Mouse (Mus musculus) stomach, postnatal 0 days (tissue): ENCODE data around the gene 9230112D13Rik. TPM values are rescaled to one million over a fixed set of nuclear protein-coding genes. Genes with fewer than 3 reads are reported as not detected.

Source experiments
- ATAC-seq: fragments of 200-750 bp; cut with Nextera tagmentation; 2 replicates; pipeline ENCODE4 v1.8.0; 2017; ENCODE audit not compliant: low FRiP score, low TSS enrichment
- DNase-seq: peaks from one replicate; pipeline ENCODE4 v3.0.0-alpha.2; 2016; ENCODE audit warnings: low spot score
- H3K27ac ChIP-seq: fragments of 300-500 bp; sonication (generic); replicated peaks from 2 replicates; pipeline ENCODE4 v1.5.1; 2014; ENCODE audit warnings: mild to moderate bottlenecking, control low read depth
- H3K27me3 ChIP-seq: fragments of 300-500 bp; sonication (generic); 2 replicates; pipeline ENCODE4 v1.6.1; 2014; ENCODE audit warnings: low read length; ENCODE audit not compliant: control insufficient read depth, insufficient read depth
- H3K36me3 ChIP-seq: fragments of 300-500 bp; sonication (generic); 2 replicates; pipeline ENCODE4 v1.6.1; 2014; ENCODE audit warnings: low read length, mixed read lengths; ENCODE audit not compliant: control insufficient read depth, insufficient read depth
- H3K4me1 ChIP-seq: fragments of 300-500 bp; sonication (generic); replicated peaks from 2 replicates; pipeline ENCODE4 v1.6.1; 2014; ENCODE audit warnings: antibody characterized with exemption; ENCODE audit not compliant: control insufficient read depth, insufficient read depth
- H3K4me2 ChIP-seq: fragments of 300-500 bp; sonication (generic); replicated peaks from 2 replicates; pipeline ENCODE4 v1.6.1; 2014; ENCODE audit warnings: low read depth, mild to moderate bottlenecking, control low read depth, moderate library complexity
- H3K4me3 ChIP-seq: fragments of 300-500 bp; sonication (generic); 2 replicates; pipeline ENCODE4 v1.5.1; 2014; ENCODE audit warnings: low read depth, low read length, control low read depth
- H3K9ac ChIP-seq: fragments of 300-500 bp; sonication (generic); 2 replicates; pipeline ENCODE4 v1.6.1; 2014; ENCODE audit warnings: mild to moderate bottlenecking, low read length, control low read depth, mixed read lengths
- H3K9me3 ChIP-seq: fragments of 300-500 bp; sonication (generic); 2 replicates; pipeline ENCODE4 v1.6.1; 2016; ENCODE audit warnings: low read length; ENCODE audit not compliant: control insufficient read depth
- CTCF ChIP-seq: IDR thresholded peaks from 2 replicates; pipeline ENCODE4 v1.5.1; 2016; ENCODE audit warnings: antibody characterized with exemption, low read depth, mild to moderate bottlenecking, moderate library complexity
- EP300 ChIP-seq: optimal IDR thresholded peaks from 2 replicates; pipeline ENCODE3; 2016; ENCODE audit warnings: antibody characterized with exemption
- WGBS: fragments of 180-500 bp; shearing (Covaris S2); extraction: QIAGEN DNeasy Blood & Tissue Kit; methylation state at CpG from one replicate; pipeline ENCODE4 v1.1.7; 2014; 5-methylcytosine and 5-hydroxymethylcytosine counted together
- polyA plus RNA-seq: library from polyadenylated mRNA; unstranded; fragments of >200 nt; fragmentation: Nextera tagmentation; extraction: Ambion mirVana; gene quantifications from 2 replicates; pipeline ENCODE4 v1.2.1, GENCODE M21; 2015

Gene 9230112D13Rik
- polyA plus RNA-seq, 1 experiment from 2014 or later: not detected

DNA sequence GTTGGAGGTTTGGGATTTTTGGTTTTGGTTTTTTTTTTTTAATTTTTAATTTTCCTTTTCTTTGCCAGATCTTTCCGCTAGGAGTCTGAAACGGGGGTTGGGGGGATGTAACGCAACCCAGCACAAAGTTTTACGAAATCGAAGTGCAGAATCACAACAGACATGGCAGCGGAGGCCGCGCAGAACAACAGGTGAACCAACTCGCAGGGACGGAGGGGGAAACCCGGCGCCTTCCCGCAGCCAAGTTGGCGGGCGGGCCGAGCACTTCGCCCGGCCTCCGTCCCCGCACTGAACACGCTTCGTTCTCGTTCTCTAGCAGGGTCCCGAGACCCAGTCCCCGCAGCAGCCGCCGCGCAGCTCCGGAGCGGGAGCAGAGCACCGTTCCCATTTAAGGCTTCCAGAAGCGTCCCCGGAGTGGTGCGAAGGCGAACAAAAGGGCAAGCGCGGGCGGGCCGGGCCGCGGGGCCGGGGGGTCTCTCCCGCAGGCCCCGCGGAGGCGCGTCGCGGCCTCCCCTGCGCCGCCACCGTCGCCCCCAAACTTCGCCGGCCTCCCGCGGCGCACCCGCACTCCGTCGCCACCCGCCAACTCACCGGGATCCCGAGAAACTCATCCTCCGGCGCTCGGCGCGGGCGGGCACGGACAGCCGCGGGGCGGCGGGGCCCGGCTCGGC, 20.7 kb downstream of the 9230112D13Rik start:
- H3K27me3 ChIP-seq: no peaks in the 10 kb centered on the region
- TF ChIP-seq CTCF: no peak
- no peak for TF ChIP-seq EP300
- peak overlapping the region; percentile 99 for H3K27ac ChIP-seq
- under 1% methylated on average over 26 of the region's 77 CpGs for WGBS
- H3K36me3 ChIP-seq: no peaks in the 10 kb centered on the region
- ATAC-seq: peak; percentile 3; the same call in 1 of the 2 replicates
- H3K9me3 ChIP-seq: no peaks in the 10 kb centered on the region
- H3K9ac ChIP-seq: peak overlapping the region; percentile 99
- peak overlapping the region; percentile 97 for H3K4me3 ChIP-seq
- H3K4me1 ChIP-seq: peaks cover 3% of the 10 kb centered on the region; the same call in 1 of the 2 replicates
- peak; percentile 60 for DNase-seq
- H3K4me2 ChIP-seq: peak overlapping the region; percentile 66

DNA sequence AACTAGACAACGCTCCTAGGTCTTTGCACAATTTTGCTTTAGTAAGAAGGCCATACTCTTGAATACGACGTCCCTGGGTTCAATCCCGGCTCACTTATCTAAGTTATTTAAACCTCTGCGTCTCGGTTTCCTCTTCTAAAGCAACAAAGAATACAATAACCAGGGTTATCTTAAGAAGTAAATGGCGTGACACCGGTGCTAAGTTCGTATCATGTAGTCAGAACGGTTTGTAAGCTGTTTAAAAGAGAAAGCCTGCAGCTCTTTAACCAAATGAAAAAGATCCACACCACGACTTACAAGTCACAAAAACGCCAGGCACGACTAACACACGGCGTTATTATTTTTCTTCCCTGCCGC, 21.2 kb downstream of the 9230112D13Rik start:
- no peak for TF ChIP-seq CTCF
- no peak for TF ChIP-seq EP300
- H3K4me1 ChIP-seq: peaks cover 3% of the 10 kb centered on the region; the same call in 1 of the 2 replicates
- peak overlapping the region; percentile 99 for H3K9ac ChIP-seq
- DNase-seq (no peak), ATAC-seq (no peak)
- H3K9me3 ChIP-seq: no peaks in the 10 kb centered on the region
- H3K27ac ChIP-seq: peak overlapping the region; percentile 99
- no peaks in the 10 kb centered on the region for H3K36me3 ChIP-seq
- H3K27me3 ChIP-seq: no peaks in the 10 kb centered on the region
- H3K4me3 ChIP-seq: peak overlapping the region; percentile 97
- peak overlapping the region; percentile 66 for H3K4me2 ChIP-seq
- WGBS: under 1% methylated on average over 16 of the region's 16 CpGs

DNA sequence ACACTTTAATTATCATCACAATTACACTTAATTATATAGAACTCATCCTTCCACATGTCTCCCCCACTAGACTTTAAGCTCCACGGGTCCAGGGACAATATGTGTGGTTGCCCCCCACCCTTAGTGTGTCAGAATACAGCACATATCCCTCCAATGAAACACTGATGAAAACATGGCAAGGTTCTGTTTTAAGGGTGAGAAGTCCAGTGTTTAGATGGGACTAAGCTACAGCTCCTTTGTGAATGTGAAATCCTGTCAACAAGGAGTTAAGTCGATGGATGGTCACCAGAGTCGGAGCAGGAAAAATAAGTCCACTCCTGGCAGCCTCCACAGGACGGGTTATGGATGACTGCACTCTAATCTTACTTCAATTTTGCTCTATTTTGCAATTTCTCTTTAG, 22.3 kb downstream of the 9230112D13Rik start:
- no peak overlapping the region for H3K9ac ChIP-seq
- no peak for DNase-seq
- H3K36me3 ChIP-seq: no peaks in the 10 kb centered on the region
- 8% methylated on average over 4 of the region's 4 CpGs for WGBS
- H3K4me3 ChIP-seq: peak overlapping the region; percentile 97
- no peak overlapping the region for H3K27ac ChIP-seq
- ATAC-seq: no peak
- no peak for TF ChIP-seq CTCF
- TF ChIP-seq EP300: no peak
- peaks cover 3% of the 10 kb centered on the region; the same call in 1 of the 2 replicates for H3K4me1 ChIP-seq
- H3K4me2 ChIP-seq: peak overlapping the region; percentile 66
- no peaks in the 10 kb centered on the region for H3K9me3 ChIP-seq
- H3K27me3 ChIP-seq: no peaks in the 10 kb centered on the region

DNA sequence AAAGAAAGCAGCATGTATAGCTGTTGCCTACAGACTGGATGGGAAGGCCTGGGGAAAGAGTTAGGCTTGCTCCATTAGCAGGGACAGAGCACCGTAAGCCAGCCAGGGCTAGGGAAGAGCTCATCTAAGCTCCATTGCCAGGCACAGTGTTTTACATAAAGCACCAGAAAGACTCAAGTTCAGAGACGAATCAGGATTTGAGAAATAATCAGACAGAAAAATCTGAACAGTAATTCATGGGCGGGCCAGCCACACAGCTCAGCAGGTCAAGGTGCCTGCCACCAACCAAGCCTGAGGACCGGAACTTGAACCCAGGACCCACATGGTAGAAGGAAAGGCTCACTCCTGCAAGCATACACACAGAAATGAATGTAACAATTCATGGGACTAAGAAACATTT, 22.9 kb downstream of the 9230112D13Rik start:
- ATAC-seq (no peak), DNase-seq (no peak)
- Histone ChIP-seq H3K36me3 (no peaks in the 10 kb centered on the region), H3K4me1 (peaks cover 3% of the 10 kb centered on the region; the same call in 1 of the 2 replicates), H3K4me2 (peak overlapping the region; percentile 66), H3K9ac (no peak overlapping the region), H3K4me3 (peak overlapping the region; percentile 97; the same call in 1 of the 2 replicates), H3K27ac (no peak overlapping the region; the same call in 1 of the 2 replicates), H3K9me3 (no peaks in the 10 kb centered on the region), H3K27me3 (no peaks in the 10 kb centered on the region)
- TF ChIP-seq CTCF: no peak
- TF ChIP-seq EP300: no peak
- WGBS: 32% methylated on average over 4 of the region's 4 CpGs

DNA sequence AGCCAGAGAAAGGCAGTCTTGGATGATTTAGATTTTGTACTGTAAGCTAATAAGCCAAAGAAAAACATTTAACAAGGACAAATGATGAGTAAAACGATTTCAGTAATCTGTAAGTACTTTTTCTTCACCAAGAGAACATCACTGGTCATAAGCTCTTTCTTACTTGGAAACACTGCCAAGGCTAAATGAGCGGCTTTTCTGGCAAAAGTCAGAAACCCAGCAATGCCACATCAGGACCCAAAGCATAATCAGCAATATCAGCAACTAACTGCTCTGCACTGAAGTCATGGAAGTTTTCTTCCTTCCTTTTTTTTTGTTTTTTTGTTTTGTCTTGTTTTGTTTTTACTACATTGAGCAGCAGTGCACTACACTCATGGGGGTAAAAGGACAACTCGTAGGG, 25.3 kb downstream of the 9230112D13Rik start:
- Histone ChIP-seq H3K27ac (no peak overlapping the region), H3K36me3 (no peaks in the 10 kb centered on the region), H3K9me3 (no peaks in the 10 kb centered on the region), H3K4me2 (no peak overlapping the region), H3K4me3 (no peak overlapping the region), H3K9ac (no peak overlapping the region), H3K4me1 (no peaks in the 10 kb centered on the region; the same call in 1 of the 2 replicates), H3K27me3 (no peaks in the 10 kb centered on the region)
- ATAC-seq: no peak
- 47% methylated on average over 3 of the region's 3 CpGs for WGBS
- DNase-seq: no peak
- no peak for TF ChIP-seq CTCF
- TF ChIP-seq EP300: no peak

DNA sequence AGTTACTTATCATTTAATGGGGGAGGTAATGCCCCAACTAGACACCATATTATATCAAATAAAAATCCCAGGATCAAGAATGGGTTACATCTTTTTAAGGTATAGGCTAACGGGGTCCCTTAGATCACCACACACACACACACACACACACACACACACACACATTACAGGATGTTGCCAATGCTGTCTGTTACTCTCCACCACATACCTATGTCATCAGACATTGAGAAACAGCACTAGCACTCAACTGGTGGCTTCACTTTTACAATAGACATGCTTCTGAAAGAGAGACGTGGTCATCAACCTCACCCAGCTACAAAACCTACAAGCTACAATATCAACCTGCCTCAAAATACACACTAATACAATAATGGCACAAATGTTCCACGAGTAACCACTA, 28.9 kb downstream of the 9230112D13Rik start:
- no peak for TF ChIP-seq CTCF
- no peak for TF ChIP-seq EP300
- Histone ChIP-seq H3K4me1 (no peaks in the 10 kb centered on the region), H3K9ac (no peak overlapping the region), H3K27me3 (no peaks in the 10 kb centered on the region), H3K36me3 (no peaks in the 10 kb centered on the region), H3K9me3 (no peaks in the 10 kb centered on the region), H3K27ac (no peak overlapping the region), H3K4me2 (no peak overlapping the region), H3K4me3 (no peak overlapping the region)
- ATAC-seq (no peak), DNase-seq (no peak)
- WGBS: 75% methylated on average over 3 of the region's 3 CpGs
